Mouse (Mus musculus) left cerebral cortex, adult 9 months (tissue): ENCODE results near the gene Cab39l.
"Not testable (repeated sequence)": the region's sequence is repeated elsewhere in the genome, so short reads cannot be mapped to it uniquely, and the experiment has no call there.

Experiments used
- DNase-seq, 2 experiments: peaks; one replicate each; pipeline ENCODE4 v3.0.0; 2022; ENCODE audit warnings: low spot score in 2 of 2

The Cab39l gene

GRCm38 (mm10) chr14:59566756-59567155, 126.0 kb downstream of the Cab39l start:
- DNase-seq, result no peak

GRCm38 (mm10) chr14:59576385-59576784, 135.6 kb downstream of the Cab39l start:
- no peak for DNase-seq

- DNase-seq, result peak in 1 of 2 experiments; percentile 24
These were observed 149.8 kb downstream of the Cab39l start for GRCm38 (mm10) chr14:59590614-59591013.

- no peak for DNase-seq
These were observed 151.1 kb downstream of the Cab39l start for GRCm38 (mm10) chr14:59591901-59592300.

- DNase-seq, result no peak
These were observed 151.8 kb downstream of the Cab39l start for GRCm38 (mm10) chr14:59592593-59592992.

- DNase-seq, result no peak
These were observed 154.2 kb downstream of the Cab39l start for GRCm38 (mm10) chr14:59594988-59595387.

GRCm38 (mm10) chr14:59597398-59598259, 156.9 kb downstream of the Cab39l start, which contains the start of gene Cdadc1:
TSS of gene Cdadc1 (minus strand) at chr14:59597959.
- DNase-seq, result peak; percentile 80 to 97

GRCm38 (mm10) chr14:59598260-59598627, 157.5 kb downstream of the Cab39l start:
- no peak for DNase-seq

GRCm38 (mm10) chr14:59604002-59604645, 163.4 kb downstream of the Cab39l start:
- DNase-seq, result peak in 1 of 2 experiments; percentile 24

GRCm38 (mm10) chr14:59605671-59606353, 165.0 kb downstream of the Cab39l start:
- peak in 1 of 2 experiments; percentile 77 for DNase-seq

GRCm38 (mm10) chr14:59607021-59607420, 166.2 kb downstream of the Cab39l start:
- no peak for DNase-seq

- peak in 1 of 2 experiments; percentile 50 for DNase-seq
These were observed 172.3 kb downstream of the Cab39l start for GRCm38 (mm10) chr14:59612920-59613625.

- not testable (repeated sequence) for DNase-seq
These were observed 173.4 kb downstream of the Cab39l start for GRCm38 (mm10) chr14:59614149-59614548.

GRCm38 (mm10) chr14:59616802-59617201, 176.0 kb downstream of the Cab39l start:
- DNase-seq, result no peak

- no peak for DNase-seq
These were observed 183.6 kb downstream of the Cab39l start for GRCm38 (mm10) chr14:59624326-59624885.

- peak in 1 of 2 experiments; percentile 60 for DNase-seq
These were observed 184.5 kb downstream of the Cab39l start, which contains the start of gene Shisa2 for GRCm38 (mm10) chr14:59625158-59625805. TSS of gene Shisa2 (plus strand) at chr14:59625308.

GRCm38 (mm10) chr14:59625806-59626364, 185.1 kb downstream of the Cab39l start:
- DNase-seq, result no peak

- no peak for DNase-seq
These were observed 185.9 kb downstream of the Cab39l start for GRCm38 (mm10) chr14:59626711-59627110.

GRCm38 (mm10) chr14:59627142-59627680, 186.4 kb downstream of the Cab39l start:
- DNase-seq, result no peak

- peak in 1 of 2 experiments; percentile 28 for DNase-seq
These were observed 187.1 kb downstream of the Cab39l start for GRCm38 (mm10) chr14:59627823-59628222.
